Mouse (Mus musculus) thymus, adult 2 months (tissue): ENCODE measurements at regions not wholly inside any gene's neighbourhood (a gene's known extent, or its start where the extent isn't known, plus 50 kb on each side); places are given as distances from the start of the nearest gene placed in this dataset.

Experiments
- DNase-seq: peaks from one replicate; pipeline ENCODE4 v3.0.0; 2021
- H3K27ac ChIP-seq: fragments of 200-500 bp; 2 replicates; pipeline ENCODE4 v1.5.1; 2012; ENCODE audit warnings: low read length, control low read depth; ENCODE audit not compliant: control insufficient read depth, insufficient read depth
- H3K27me3 ChIP-seq: fragments of 200-500 bp; 2 replicates; pipeline ENCODE4 v1.6.1; 2012; ENCODE audit warnings: mild to moderate bottlenecking, low read length, moderate library complexity, mixed read lengths; ENCODE audit not compliant: control insufficient read depth, insufficient read depth
- H3K36me3 ChIP-seq: fragments of 200-500 bp; 2 replicates; pipeline ENCODE4 v1.6.1; 2012; ENCODE audit warnings: mild to moderate bottlenecking, low read length, moderate library complexity; ENCODE audit not compliant: control insufficient read depth, insufficient read depth
- H3K4me1 ChIP-seq: fragments of 200-500 bp; replicated peaks from 2 replicates; pipeline ENCODE4 v1.6.1; 2012; ENCODE audit warnings: low read length; ENCODE audit not compliant: control insufficient read depth, insufficient read depth
- H3K4me3 ChIP-seq: fragments of 200-500 bp; 2 replicates; pipeline ENCODE4 v1.5.1; 2012; ENCODE audit warnings: mild to moderate bottlenecking, low read length, control low read depth, moderate library complexity; ENCODE audit not compliant: control insufficient read depth, insufficient read depth
- CTCF ChIP-seq: fragments of 200-500 bp; IDR thresholded peaks from 2 replicates; pipeline ENCODE4 v1.5.1; 2012; ENCODE audit warnings: mild to moderate bottlenecking, control low read depth, low read length, moderate library complexity, borderline replicate concordance; ENCODE audit not compliant: control insufficient read depth, poor library complexity, insufficient read depth; ENCODE audit errors: extremely low read depth
- POLR2A ChIP-seq: fragments of 200-500 bp; IDR thresholded peaks from 2 replicates; pipeline ENCODE4 v1.6.1; 2012; ENCODE audit warnings: mild to moderate bottlenecking, low read length, control low read depth, moderate library complexity; ENCODE audit not compliant: control insufficient read depth, poor library complexity, insufficient read depth; ENCODE audit errors: extremely low read depth
- WGBS: fragments of 180-500 bp; shearing (Covaris S2); methylation state at CpG from one replicate; pipeline ENCODE4 v1.1.7; 2018; 5-methylcytosine and 5-hydroxymethylcytosine counted together

- DNase-seq: no peak
- no peak for TF ChIP-seq CTCF
- no peak for TF ChIP-seq POLR2A
- H3K4me1 ChIP-seq: no peaks in the 10 kb centered on the region
- no peaks in the 10 kb centered on the region for H3K27me3 ChIP-seq
- 53% methylated on average over 8 of the region's 8 CpGs for WGBS
- H3K27ac ChIP-seq: no peak overlapping the region
- H3K4me3 ChIP-seq: no peak overlapping the region
- H3K36me3 ChIP-seq: no peaks in the 10 kb centered on the region
Observed at GRCm38 (mm10) chr15:36381228-36381671, 626.3 kb downstream of the Zfp706 start.

- Histone ChIP-seq H3K36me3 (no peaks in the 10 kb centered on the region), H3K4me3 (no peak overlapping the region), H3K27ac (no peak overlapping the region), H3K4me1 (no peaks in the 10 kb centered on the region), H3K27me3 (no peaks in the 10 kb centered on the region)
- TF ChIP-seq CTCF (no peak), POLR2A (no peak)
- DNase-seq: no peak
- 46% methylated on average over 17 of the region's 17 CpGs for WGBS
Observed at GRCm38 (mm10) chr15:36380461-36381227, 626.9 kb downstream of the Zfp706 start.

GRCm38 (mm10) chr15:36378640-36379039 is 628.9 kb downstream of the Zfp706 start:
- 96% methylated on average over 4 of the region's 4 CpGs for WGBS
- H3K27me3 ChIP-seq: no peaks in the 10 kb centered on the region
- DNase-seq: no peak

GRCm38 (mm10) chr15:36376551-36376950 is 631.0 kb downstream of the Zfp706 start:
- Histone ChIP-seq H3K36me3 (no peaks in the 10 kb centered on the region), H3K4me1 (peaks cover 17% of the 10 kb centered on the region), H3K27ac (no peak overlapping the region), H3K27me3 (no peaks in the 10 kb centered on the region), H3K4me3 (no peak overlapping the region)
- TF ChIP-seq POLR2A (no peak), CTCF (no peak)
- DNase-seq: no peak
- WGBS: 78% methylated on average over 6 of the region's 6 CpGs

More at GRCm38 (mm10) chr15:36378640-36379039, 628.9 kb downstream of the Zfp706 start:
- Histone ChIP-seq H3K27ac (no peak overlapping the region), H3K4me3 (no peak overlapping the region), H3K36me3 (no peaks in the 10 kb centered on the region), H3K4me1 (peaks cover 13% of the 10 kb centered on the region)
- no peak for TF ChIP-seq POLR2A
- no peak for TF ChIP-seq CTCF

DNA sequence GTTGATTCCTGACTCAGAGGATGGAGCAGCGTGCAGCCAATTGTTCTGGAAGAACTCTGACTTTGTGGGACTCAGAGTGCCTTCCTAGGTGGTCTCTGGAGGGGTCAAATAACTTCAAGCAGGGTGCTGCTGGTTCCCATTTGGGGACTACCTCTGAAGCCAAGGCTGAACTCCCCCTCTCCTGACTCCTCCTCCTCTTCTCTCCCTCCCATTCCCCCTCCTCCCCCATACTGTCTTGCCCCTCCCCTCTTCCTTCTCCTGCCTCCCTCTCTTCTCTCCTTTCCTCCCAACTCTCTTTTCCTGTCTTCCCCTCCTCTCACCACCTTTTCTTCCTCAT is 632.1 kb downstream of the Zfp706 start:
- Histone ChIP-seq H3K4me1 (peaks cover 17% of the 10 kb centered on the region), H3K4me3 (no peak overlapping the region), H3K27me3 (no peaks in the 10 kb centered on the region), H3K27ac (no peak overlapping the region), H3K36me3 (no peaks in the 10 kb centered on the region)
- WGBS: 49% methylated on average over 1 of the region's 1 CpGs
- TF ChIP-seq POLR2A (no peak), CTCF (no peak)
- no peak for DNase-seq

DNA sequence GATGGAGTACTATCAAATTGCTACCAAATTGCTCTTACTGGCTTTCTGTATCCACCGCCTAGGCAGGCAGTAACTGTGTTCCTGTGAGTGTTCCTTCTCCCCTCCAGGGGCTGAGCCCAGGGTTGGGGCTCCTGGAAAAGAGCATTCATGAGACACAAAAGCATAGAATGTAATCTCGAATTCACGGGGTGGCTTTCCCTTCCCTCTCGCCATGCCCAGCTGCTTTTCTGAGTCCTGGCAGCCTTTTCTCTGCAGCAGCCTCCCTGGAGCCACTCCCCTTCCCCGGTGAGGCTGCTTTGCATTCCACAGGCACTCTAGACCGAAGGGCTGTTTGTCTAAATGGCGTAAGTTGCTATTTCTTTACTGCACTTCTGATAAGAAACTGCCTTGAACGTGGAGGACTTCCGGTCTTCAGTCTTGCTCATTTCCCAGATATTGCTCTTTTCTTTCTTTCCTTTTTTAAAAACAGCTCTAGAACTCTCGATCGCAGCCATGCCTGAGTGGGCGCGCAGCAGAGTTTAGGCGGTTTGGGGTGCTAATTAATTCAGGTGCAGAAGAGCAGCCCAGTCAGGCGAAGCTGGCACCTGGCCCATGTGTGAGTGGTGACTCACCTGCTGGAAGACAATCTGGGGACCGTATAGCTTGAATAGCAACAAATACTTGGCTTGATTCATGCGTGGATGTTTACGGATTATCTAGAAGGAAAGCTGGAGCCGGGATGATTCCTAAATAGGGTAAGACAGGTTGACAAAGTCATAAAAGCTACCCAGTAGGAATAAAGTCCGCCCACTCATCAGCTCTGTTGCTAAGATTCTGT is 632.6 kb downstream of the Zfp706 start:
- Histone ChIP-seq H3K4me1 (peaks cover 17% of the 10 kb centered on the region), H3K27me3 (no peaks in the 10 kb centered on the region), H3K36me3 (no peaks in the 10 kb centered on the region), H3K4me3 (peak overlapping the region; percentile 31), H3K27ac (peak overlapping the region; percentile 9; the same call in 1 of the 2 replicates)
- 14% methylated on average over 20 of the region's 20 CpGs for WGBS
- TF ChIP-seq CTCF (no peak), POLR2A (0 out of 2 replicates have a peak, but pooled peaks have one; percentile 19)
- peak; percentile 43 for DNase-seq
